Mouse (Mus musculus) stomach, embryonic 15.5 days (tissue): ENCODE measurements around the gene Gm20388. TPM values are rescaled to one million over a fixed set of nuclear protein-coding genes. Genes with fewer than 3 reads are reported as not detected.
A peak's percentile ranks its signal among the peaks of the same experiment; 100 is the strongest.

Source experiments
- ATAC-seq: fragments of 200-750 bp; cut with Nextera tagmentation; 2 replicates; pipeline ENCODE4 v1.8.0; 2017; ENCODE audit warnings: low read depth, moderate number of reproducible peaks, moderate TSS enrichment; ENCODE audit not compliant: insufficient read depth, low FRiP score
- H3K27ac ChIP-seq: fragments of 300-500 bp; sonication (generic); 2 replicates; pipeline ENCODE4 v1.5.1; 2015; ENCODE audit warnings: mild to moderate bottlenecking, inconsistent platforms
- H3K27me3 ChIP-seq: fragments of 300-500 bp; sonication (generic); replicated peaks from 2 replicates; pipeline ENCODE4 v1.6.1; 2015; ENCODE audit warnings: inconsistent platforms
- H3K36me3 ChIP-seq: fragments of 300-500 bp; sonication (generic); 2 replicates; pipeline ENCODE4 v1.6.1; 2015; ENCODE audit warnings: inconsistent platforms
- H3K4me1 ChIP-seq: fragments of 300-500 bp; sonication (generic); 2 replicates; pipeline ENCODE4 v1.6.1; 2015; ENCODE audit warnings: inconsistent platforms
- H3K4me2 ChIP-seq: fragments of 300-500 bp; sonication (generic); 2 replicates; pipeline ENCODE4 v1.6.1; 2015; ENCODE audit warnings: mild to moderate bottlenecking, inconsistent platforms
- H3K4me3 ChIP-seq: fragments of 300-500 bp; sonication (generic); replicated peaks from 2 replicates; pipeline ENCODE4 v1.5.1; 2015; ENCODE audit warnings: inconsistent platforms
- H3K9ac ChIP-seq: fragments of 300-500 bp; sonication (generic); 2 replicates; pipeline ENCODE4 v1.6.1; 2015; ENCODE audit warnings: inconsistent platforms
- H3K9me3 ChIP-seq: fragments of 300-500 bp; sonication (generic); 2 replicates; pipeline ENCODE4 v1.6.1; 2016; ENCODE audit warnings: inconsistent platforms
- WGBS: fragments of 180-500 bp; shearing (Covaris S2); methylation state at CpG from one replicate; pipeline ENCODE4 v1.1.7; 2015; 5-methylcytosine and 5-hydroxymethylcytosine counted together
- polyA plus RNA-seq: library from polyadenylated mRNA; unstranded; fragments of >200 nt; fragmentation: Nextera tagmentation; extraction: Ambion mirVana; gene quantifications from 2 replicates; pipeline ENCODE4 v1.2.1, GENCODE M21; 2015

Gene Gm20388
- polyA plus RNA-seq, 1 experiment from 2014 or later: not detected

GRCm38 (mm10) chr8:122187271-122187670 is 2276.6 kb downstream of the Gm20388 start:
- no peaks in the 10 kb centered on the region for H3K36me3 ChIP-seq
- no peak overlapping the region for H3K27ac ChIP-seq
- H3K4me3 ChIP-seq: no peak overlapping the region
- no peaks in the 10 kb centered on the region for H3K27me3 ChIP-seq
- H3K9me3 ChIP-seq: no peaks in the 10 kb centered on the region
- no peak overlapping the region for H3K9ac ChIP-seq
- peaks cover 5% of the 10 kb centered on the region; the same call in 1 of the 2 replicates for H3K4me1 ChIP-seq
- H3K4me2 ChIP-seq: no peak overlapping the region
- 78% methylated on average over 4 of the region's 4 CpGs for WGBS
- ATAC-seq: no peak

- H3K27me3 ChIP-seq: peaks cover 3% of the 10 kb centered on the region; the same call in 1 of the 2 replicates
- no peak overlapping the region for H3K9ac ChIP-seq
- 43% methylated on average over 16 of the region's 16 CpGs for WGBS
- H3K36me3 ChIP-seq: no peaks in the 10 kb centered on the region
- no peak overlapping the region for H3K4me2 ChIP-seq
- peaks cover 27% of the 10 kb centered on the region for H3K4me1 ChIP-seq
- no peaks in the 10 kb centered on the region for H3K9me3 ChIP-seq
- H3K4me3 ChIP-seq: no peak overlapping the region
- no peak for ATAC-seq
- no peak overlapping the region for H3K27ac ChIP-seq
Observed at GRCm38 (mm10) chr8:122190349-122191053, 2279.9 kb downstream of the Gm20388 start.

- Histone ChIP-seq H3K4me2 (no peak overlapping the region), H3K27me3 (peaks cover 3% of the 10 kb centered on the region; the same call in 1 of the 2 replicates), H3K36me3 (no peaks in the 10 kb centered on the region), H3K9me3 (no peaks in the 10 kb centered on the region), H3K9ac (no peak overlapping the region), H3K4me3 (no peak overlapping the region), H3K4me1 (peaks cover 27% of the 10 kb centered on the region), H3K27ac (no peak overlapping the region)
- WGBS: 56% methylated on average over 8 of the region's 8 CpGs
- ATAC-seq: no peak
Observed at GRCm38 (mm10) chr8:122191054-122191376, 2280.4 kb downstream of the Gm20388 start.

- Histone ChIP-seq H3K4me2 (no peak overlapping the region), H3K9me3 (no peaks in the 10 kb centered on the region), H3K27me3 (peaks cover 3% of the 10 kb centered on the region; the same call in 1 of the 2 replicates), H3K4me1 (peaks cover 27% of the 10 kb centered on the region), H3K4me3 (no peak overlapping the region), H3K9ac (no peak overlapping the region), H3K27ac (no peak overlapping the region), H3K36me3 (no peaks in the 10 kb centered on the region)
- ATAC-seq: no peak
- WGBS: 75% methylated on average over 5 of the region's 5 CpGs
Observed at GRCm38 (mm10) chr8:122192771-122193170, 2282.1 kb downstream of the Gm20388 start.

- WGBS: 74% methylated on average over 11 of the region's 11 CpGs
- Histone ChIP-seq H3K9me3 (no peaks in the 10 kb centered on the region), H3K4me1 (peaks cover 27% of the 10 kb centered on the region), H3K27me3 (peaks cover 3% of the 10 kb centered on the region; the same call in 1 of the 2 replicates), H3K4me2 (no peak overlapping the region), H3K9ac (no peak overlapping the region), H3K36me3 (no peaks in the 10 kb centered on the region), H3K27ac (no peak overlapping the region), H3K4me3 (no peak overlapping the region)
- ATAC-seq: no peak
Observed at GRCm38 (mm10) chr8:122193521-122193920, 2282.9 kb downstream of the Gm20388 start.

GRCm38 (mm10) chr8:122194396-122194795 is 2283.8 kb downstream of the Gm20388 start:
- H3K4me3 ChIP-seq: no peak overlapping the region
- 0 out of 2 replicates have a peak, but pooled peaks have one; percentile 27 for ATAC-seq
- peaks cover 27% of the 10 kb centered on the region for H3K4me1 ChIP-seq
- no peak overlapping the region for H3K4me2 ChIP-seq
- H3K27me3 ChIP-seq: peaks cover 3% of the 10 kb centered on the region; the same call in 1 of the 2 replicates
- H3K27ac ChIP-seq: no peak overlapping the region
- H3K36me3 ChIP-seq: no peaks in the 10 kb centered on the region
- no peaks in the 10 kb centered on the region for H3K9me3 ChIP-seq
- H3K9ac ChIP-seq: no peak overlapping the region
- WGBS: 29% methylated on average over 8 of the region's 8 CpGs

GRCm38 (mm10) chr8:122197342-122197741 is 2286.7 kb downstream of the Gm20388 start:
- Histone ChIP-seq H3K27me3 (peaks cover 3% of the 10 kb centered on the region; the same call in 1 of the 2 replicates), H3K4me3 (no peak overlapping the region), H3K9ac (no peak overlapping the region), H3K27ac (no peak overlapping the region), H3K4me1 (peaks cover 22% of the 10 kb centered on the region), H3K4me2 (no peak overlapping the region), H3K9me3 (no peaks in the 10 kb centered on the region), H3K36me3 (no peaks in the 10 kb centered on the region)
- no peak for ATAC-seq
- 61% methylated on average over 5 of the region's 5 CpGs for WGBS

- 69% methylated on average over 12 of the region's 12 CpGs for WGBS
- no peak for ATAC-seq
Observed at GRCm38 (mm10) chr8:122198378-122199025, 2287.9 kb downstream of the Gm20388 start.

GRCm38 (mm10) chr8:122199191-122199590 is 2288.6 kb downstream of the Gm20388 start:
- Histone ChIP-seq H3K27me3 (no peaks in the 10 kb centered on the region; the same call in 1 of the 2 replicates), H3K4me1 (peaks cover 6% of the 10 kb centered on the region), H3K4me3 (no peak overlapping the region), H3K9ac (no peak overlapping the region), H3K27ac (no peak overlapping the region), H3K9me3 (no peaks in the 10 kb centered on the region), H3K4me2 (no peak overlapping the region), H3K36me3 (no peaks in the 10 kb centered on the region)
- whole genome bisulfite sequencing: 77% methylated on average over 9 of the region's 9 CpGs
- ATAC-seq: no peak

More at GRCm38 (mm10) chr8:122198378-122199025, 2287.9 kb downstream of the Gm20388 start:
- H3K36me3 ChIP-seq: no peaks in the 10 kb centered on the region
- H3K4me2 ChIP-seq: no peak overlapping the region
- H3K27me3 ChIP-seq: peaks cover 3% of the 10 kb centered on the region; the same call in 1 of the 2 replicates
- H3K9me3 ChIP-seq: no peaks in the 10 kb centered on the region
- peaks cover 13% of the 10 kb centered on the region for H3K4me1 ChIP-seq
- H3K27ac ChIP-seq: no peak overlapping the region
- H3K4me3 ChIP-seq: no peak overlapping the region
- no peak overlapping the region for H3K9ac ChIP-seq

GRCm38 (mm10) chr8:122199841-122200240 is 2289.2 kb downstream of the Gm20388 start:
- ATAC-seq: no peak
- H3K4me1 ChIP-seq: no peaks in the 10 kb centered on the region

GRCm38 (mm10) chr8:122211591-122211990 is 2300.9 kb downstream of the Gm20388 start:
- H3K9ac ChIP-seq: no peak overlapping the region
- H3K36me3 ChIP-seq: no peaks in the 10 kb centered on the region
- no peak overlapping the region for H3K4me2 ChIP-seq
- H3K4me3 ChIP-seq: no peak overlapping the region
- H3K27ac ChIP-seq: no peak overlapping the region
- H3K9me3 ChIP-seq: no peaks in the 10 kb centered on the region
- no peaks in the 10 kb centered on the region for H3K27me3 ChIP-seq
- WGBS: 71% methylated on average over 3 of the region's 3 CpGs
- no peak for ATAC-seq
- 0 out of 2 replicates have a peak, but pooled peaks cover 3% of the 10 kb centered on the region for H3K4me1 ChIP-seq

More at GRCm38 (mm10) chr8:122199841-122200240, 2289.2 kb downstream of the Gm20388 start:
- no peaks in the 10 kb centered on the region for H3K27me3 ChIP-seq
- H3K9me3 ChIP-seq: no peaks in the 10 kb centered on the region
- 87% methylated on average over 4 of the region's 4 CpGs for WGBS
- no peak overlapping the region for H3K4me2 ChIP-seq
- H3K4me3 ChIP-seq: no peak overlapping the region
- no peak overlapping the region for H3K9ac ChIP-seq
- no peak overlapping the region for H3K27ac ChIP-seq
- no peaks in the 10 kb centered on the region for H3K36me3 ChIP-seq

- Histone ChIP-seq H3K9ac (no peak overlapping the region), H3K4me3 (no peak overlapping the region), H3K4me1 (0 out of 2 replicates have a peak, but pooled peaks cover 3% of the 10 kb centered on the region), H3K9me3 (no peaks in the 10 kb centered on the region), H3K4me2 (no peak overlapping the region), H3K36me3 (no peaks in the 10 kb centered on the region), H3K27ac (no peak overlapping the region), H3K27me3 (no peaks in the 10 kb centered on the region)
- no peak for ATAC-seq
- 66% methylated on average over 8 of the region's 8 CpGs for WGBS
Observed at GRCm38 (mm10) chr8:122215630-122216029, 2305.0 kb downstream of the Gm20388 start.
